Mouse (Mus musculus) brain, embryonic 18.5 days (tissue): ENCODE results near the gene Sp140.
"Not testable (repeated sequence)": the region's sequence is repeated elsewhere in the genome, so short reads cannot be mapped to it uniquely, and the experiment has no call there.

Experiments used
- DNase-seq: peaks from one replicate; pipeline ENCODE4 v3.0.0-alpha.2; 2012; ENCODE audit warnings: low read depth, low spot score

Gene Sp140

DNA sequence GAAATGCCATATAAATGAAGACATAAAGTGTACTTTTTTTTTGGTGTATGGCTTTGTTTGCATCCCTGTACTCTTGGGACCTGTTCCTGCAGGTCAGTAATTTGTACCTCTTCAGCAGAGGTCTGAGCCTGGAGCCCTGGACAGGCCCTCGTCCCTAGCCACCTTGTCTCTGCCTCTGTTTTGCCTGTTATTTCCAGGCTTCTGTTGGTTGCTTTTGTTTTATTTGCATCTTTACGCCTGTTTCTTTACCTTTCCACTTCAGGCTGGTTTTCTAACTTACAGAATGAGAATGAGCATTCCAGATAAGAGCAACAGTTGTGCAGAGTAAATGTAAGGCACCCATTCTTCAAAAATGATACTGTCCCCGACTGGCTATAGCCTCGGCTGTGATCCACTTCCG lies at the start of gene Sp140:
Sp140 (plus strand) TSS at position 301 of the 400 bp plus-strand sequence.
- DNase-seq: not testable (repeated sequence)

DNA sequence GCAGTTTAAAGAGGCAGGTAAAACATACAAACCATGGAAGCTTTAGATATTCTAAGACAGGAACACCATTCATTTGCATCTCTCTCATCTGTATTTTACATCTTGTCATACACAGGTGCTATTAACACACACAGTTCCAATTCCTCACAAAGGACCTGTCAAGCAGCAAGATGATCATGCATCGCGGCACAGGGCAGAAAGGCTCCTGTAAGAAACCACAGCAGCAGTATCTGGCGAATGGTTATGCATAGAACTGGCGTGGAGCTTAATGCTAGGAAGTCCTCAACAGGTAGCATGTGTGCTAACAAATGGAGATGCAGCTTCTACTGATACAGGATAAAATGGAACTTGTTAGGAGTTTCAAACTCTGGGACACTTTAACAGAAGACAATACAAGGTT lies 44.9 kb upstream of the Sp140 start:
- DNase-seq: not testable (repeated sequence)

DNA sequence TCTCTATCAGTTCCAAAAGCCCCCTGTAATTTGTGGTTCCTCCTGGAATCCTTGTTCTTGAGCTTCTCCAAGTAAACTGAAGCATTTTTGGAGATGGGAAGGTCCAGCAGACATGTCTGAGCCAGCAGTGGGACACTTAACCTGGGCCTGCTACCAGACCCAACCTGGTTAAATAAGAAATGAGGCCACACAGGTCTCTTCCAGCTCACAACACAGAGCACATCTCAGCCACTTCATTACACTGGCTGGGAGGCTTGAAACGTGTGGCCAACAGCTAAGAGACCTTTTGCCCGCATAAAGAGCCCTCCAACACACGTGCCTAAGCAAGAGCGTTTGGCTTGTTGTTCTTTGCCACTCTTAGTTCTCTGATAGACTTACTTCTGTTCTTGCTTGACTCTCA lies 26.6 kb upstream of the Sp140 start:
- not testable (repeated sequence) for DNase-seq

- not testable (repeated sequence) for DNase-seq
Observed at GRCm38 (mm10) chr1:85575376-85575775, 24.8 kb upstream of the Sp140 start, which contains the start of gene G530012D18Rik. Gene G530012D18Rik (plus strand): TSS chr1:85575676.

DNA sequence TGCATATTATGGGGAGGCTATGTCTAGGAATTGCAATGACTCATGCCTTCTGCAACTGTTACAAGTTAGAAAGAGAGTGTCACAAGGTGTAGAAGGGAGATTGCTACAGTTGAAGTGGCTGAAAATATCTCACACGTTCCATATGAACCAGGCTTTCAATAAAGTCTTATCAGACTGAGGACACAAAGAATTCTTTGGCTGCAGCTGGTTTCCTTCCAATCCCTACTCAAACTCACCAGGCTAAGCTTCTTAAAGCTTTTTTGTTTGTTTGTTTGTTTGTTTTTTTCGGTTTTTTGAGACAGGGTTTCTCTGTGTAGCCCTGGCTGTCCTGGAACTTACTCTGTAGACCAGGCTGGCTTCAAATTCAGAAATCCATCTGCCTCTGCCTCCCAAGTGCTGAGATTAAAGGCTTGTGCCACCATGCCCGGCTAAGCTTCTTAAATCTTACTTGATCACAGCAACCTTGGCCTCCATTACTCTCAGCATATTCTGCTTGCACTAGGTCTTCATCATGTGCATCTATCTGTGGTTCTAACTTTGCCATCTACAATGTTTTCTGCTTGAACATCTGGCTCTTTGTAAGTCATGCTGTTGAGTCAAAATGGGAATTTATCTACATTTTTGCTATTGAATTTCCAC lies 21.7 kb upstream of the Sp140 start:
- not testable (repeated sequence) for DNase-seq

DNA sequence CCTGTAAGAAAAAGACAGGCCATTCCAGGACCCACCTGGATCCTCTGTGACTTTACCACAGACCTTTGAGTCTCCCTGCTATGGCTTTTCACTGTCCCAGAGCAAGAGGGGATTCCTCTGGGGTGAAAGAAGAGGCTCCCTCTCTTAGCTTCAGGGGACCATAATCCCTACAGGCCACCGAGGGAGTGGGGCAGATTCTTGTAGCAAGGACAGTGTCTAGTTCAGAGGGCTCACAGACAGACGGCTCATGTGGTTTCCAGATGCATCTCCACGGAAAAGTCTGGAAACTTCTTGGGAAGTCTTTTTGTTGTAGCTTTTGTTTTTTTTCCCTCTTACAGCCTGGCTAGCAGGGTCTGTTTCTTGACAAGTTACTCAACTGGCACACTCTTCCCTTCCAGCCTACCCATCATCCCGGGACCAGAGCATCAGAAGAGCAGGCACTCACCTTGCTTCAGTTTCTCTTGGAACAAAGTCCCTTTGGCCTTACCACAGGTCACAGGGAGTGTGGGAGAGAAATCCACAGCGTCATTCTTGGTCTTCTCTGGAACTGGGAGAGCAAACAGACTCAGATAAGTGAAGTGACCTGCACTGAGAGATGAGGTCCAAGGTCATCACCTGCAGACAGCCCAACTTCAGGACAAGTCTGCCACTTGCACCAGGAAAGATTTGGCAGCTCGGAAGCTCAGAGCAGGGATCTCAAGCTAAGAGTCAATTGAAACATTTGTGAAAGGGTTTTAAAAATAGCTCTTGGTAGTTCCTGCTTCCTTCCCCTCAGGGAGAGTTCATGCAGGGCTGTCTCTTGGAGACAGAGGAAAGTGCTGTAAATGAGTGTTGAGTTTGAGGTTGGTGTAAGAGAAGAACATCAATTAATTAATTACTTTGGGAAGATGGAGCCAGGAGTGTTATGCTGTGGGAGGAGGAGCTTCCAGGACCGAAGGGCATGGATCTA lies 20.7 kb upstream of the Sp140 start:
- not testable (repeated sequence) for DNase-seq

DNA sequence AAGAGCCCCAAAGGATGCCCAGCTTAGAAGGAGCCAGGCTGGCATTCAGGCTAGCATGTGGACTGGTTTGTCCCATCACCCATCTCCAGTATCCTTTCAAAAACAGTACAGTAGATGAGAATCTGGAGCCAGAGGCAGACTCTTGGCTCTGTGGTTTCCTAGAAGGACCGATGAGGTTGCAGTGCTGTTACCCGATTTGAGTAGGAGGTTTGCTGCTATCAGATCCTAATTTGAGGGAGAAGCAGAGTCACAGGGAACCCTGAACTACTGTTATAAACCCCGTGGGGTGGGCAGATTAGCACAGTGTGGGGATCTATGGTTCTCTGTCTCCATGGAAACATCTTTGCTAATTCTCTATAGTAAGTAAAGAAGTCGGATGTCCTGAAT lies 20.0 kb upstream of the Sp140 start:
- not testable (repeated sequence) for DNase-seq

DNA sequence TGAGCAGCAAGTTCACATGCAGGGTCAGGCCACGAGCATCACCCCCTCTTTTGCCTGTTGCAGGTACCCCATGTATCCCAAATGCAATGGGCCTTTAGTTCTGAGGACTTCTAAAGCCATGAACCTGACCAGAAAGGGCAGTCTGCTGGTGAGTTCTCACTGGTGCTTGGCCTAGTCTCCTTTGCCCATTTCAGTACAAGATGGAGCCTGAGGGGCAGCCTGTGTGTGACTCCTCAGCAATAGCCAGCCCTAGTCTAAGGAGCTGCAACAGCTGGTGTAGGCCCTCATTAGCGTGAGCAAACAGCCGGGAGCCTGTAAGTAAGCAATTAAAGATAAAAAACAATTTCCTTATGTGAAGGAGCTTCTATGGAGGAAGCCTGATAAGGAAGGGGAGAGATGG lies 19.6 kb upstream of the Sp140 start:
- DNase-seq: not testable (repeated sequence)

DNA sequence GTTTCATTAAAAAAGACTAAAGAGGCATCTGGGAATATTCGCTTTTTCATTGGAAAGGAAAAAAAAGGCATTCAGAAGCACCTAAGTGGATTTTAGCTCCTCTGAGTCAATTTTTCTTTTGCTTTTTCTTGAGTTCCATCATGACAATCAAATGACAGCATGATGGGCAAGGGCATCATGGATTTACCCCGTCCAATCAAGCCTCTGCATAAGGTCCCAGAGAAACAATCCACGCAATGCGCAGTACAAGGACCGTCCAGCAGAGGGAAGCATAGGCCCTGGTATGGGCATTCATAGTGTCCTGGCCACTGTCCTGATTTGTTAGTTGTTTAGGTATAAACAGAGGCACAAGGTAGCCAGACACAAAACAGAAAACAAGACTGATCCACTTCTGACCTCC lies 18.7 kb upstream of the Sp140 start:
- not testable (repeated sequence) for DNase-seq

GRCm38 (mm10) chr1:85588697-85589096 lies 11.5 kb upstream of the Sp140 start:
- not testable (repeated sequence) for DNase-seq

GRCm38 (mm10) chr1:85592526-85592925 lies 7.7 kb upstream of the Sp140 start:
- DNase-seq: not testable (repeated sequence)

DNA sequence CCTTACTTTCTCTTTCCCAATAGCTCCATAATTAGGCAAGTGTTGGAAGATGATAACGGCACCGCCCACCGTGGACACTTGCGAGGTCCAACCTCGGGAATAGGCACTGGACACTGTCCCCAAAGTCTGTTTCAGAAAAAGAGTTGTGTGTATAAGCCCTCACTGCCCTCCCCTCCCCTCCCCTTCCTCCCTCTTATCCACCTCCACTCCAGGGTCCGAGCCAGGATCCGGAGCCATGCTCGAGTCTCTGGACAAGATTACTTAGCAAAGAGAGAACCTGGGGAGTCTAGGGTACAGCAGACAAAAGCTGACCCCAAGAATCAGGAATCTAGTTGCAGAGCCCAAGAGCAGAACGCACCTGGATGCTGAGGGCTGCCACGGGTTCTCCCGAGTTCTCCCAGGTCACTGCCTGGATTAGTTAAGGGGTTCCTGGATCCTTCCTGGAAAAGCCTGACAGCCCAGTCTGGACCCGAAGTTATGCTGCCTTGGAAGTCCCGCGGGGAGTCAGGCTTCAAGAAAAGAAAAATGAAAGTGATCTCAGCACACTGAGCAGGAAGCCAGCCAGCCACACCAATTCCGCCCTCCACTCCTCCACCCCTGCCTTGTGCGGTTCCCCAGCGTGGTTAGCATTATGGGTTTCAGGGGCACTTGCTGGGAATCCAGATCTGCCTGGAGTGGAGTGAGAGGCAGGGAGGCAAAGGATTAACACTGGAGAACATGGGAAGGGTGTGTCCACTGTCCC lies 1.7 kb upstream of the Sp140 start, which contains the start of gene Sp110:
Sp110 (minus strand) TSS at position 547 of the 742 bp plus-strand sequence.
- DNase-seq: not testable (repeated sequence)

DNA sequence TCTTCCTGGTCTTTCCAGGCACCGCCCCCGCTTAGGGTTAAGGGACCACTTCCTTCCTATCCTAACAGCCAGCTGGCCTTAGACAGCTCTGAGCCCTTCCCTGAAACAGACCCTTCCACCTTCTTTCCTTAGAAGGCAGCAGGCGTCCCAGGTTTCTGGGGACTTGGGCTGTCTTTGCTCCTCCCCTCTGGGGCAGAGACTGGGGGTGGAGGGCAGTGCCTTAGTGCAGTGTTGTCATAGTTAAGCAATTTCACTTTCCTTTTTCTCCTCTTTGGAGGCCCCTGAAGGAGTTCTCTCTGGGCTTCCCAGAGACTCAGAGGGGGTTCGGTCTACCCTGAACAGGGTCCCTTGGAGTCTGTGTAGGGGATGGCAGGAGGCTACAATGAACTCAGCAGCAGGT lies 616 bp downstream of the Sp140 start:
- not testable (repeated sequence) for DNase-seq

DNA sequence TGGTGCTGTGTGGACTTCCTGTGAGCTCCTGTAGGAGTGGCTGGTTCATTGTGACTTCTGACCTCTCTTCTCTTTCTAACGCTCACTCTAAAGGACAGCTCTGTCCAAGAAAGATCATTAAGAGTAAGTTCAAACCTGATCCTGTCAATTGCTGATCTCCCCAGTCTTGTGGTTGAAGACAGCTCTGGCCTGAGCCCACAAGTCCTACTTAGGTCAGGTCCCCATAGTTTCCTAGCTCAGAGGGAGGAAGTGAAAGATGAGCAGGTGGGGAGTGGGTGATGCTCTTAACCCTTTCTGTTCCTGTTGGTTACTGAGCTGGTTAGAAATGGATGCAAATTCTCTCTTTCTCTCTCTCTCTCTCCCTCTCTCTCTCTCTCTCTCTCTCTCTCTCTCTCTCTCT lies 4.2 kb downstream of the Sp140 start:
- not testable (repeated sequence) for DNase-seq

DNA sequence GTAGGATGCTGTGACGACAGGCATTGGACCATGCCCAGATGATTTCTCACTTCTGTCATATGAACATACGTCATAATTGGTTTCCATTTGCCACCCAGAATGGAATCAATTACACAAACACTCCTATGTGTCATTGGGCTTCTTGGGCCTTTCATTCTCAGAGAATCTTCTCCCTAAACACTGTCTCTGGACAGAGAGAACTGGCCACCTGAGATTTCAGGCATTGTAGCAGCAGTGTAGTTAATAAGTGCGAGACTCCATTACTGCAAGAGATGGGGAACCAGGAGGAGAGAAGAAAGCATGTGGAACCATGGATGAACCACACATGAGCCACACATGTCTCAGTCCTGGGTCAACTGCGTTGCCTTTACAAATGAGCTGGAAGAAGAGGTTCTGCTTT lies 8.2 kb downstream of the Sp140 start:
- DNase-seq: not testable (repeated sequence)

DNA sequence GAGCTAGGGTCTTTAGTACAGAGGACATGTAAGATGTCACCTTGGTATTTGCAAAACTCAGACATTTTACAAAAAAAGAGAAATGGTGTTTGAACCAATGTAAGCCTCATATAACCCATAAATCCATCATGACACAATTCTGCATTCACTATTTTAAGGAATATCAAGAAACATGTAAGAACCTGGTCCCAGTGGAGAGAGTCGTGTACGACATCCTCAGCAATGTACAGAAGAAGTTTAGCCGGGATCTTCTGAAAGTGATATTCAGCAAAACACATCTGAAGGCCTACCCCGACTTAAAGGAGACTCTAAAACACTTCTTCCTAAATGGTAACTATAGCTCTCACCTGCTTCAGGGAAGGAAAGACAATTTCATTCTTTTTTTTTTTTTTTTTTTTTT lies 10.4 kb downstream of the Sp140 start:
- not testable (repeated sequence) for DNase-seq

DNA sequence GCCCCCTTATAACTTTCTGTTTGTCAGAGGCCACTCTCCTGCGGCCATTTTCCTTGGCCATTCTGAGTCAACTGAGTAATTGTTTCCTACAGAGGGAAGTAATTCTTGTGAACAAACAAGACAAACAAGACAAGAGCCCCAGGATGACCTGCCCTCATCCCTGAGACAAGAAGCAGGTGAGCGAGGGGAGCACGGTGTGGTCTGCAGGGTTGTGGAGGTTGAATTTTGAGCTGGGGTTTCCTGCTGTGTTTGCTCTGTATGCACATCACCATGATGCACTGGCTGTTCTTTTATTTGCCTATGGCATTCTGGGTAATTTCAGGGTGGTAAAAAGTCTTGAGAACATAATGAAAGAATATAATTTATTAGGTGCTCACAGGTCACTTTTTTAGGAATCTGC lies 14.9 kb downstream of the Sp140 start:
- DNase-seq: not testable (repeated sequence)

GRCm38 (mm10) chr1:85615819-85616218 lies 15.6 kb downstream of the Sp140 start:
- DNase-seq: not testable (repeated sequence)

DNA sequence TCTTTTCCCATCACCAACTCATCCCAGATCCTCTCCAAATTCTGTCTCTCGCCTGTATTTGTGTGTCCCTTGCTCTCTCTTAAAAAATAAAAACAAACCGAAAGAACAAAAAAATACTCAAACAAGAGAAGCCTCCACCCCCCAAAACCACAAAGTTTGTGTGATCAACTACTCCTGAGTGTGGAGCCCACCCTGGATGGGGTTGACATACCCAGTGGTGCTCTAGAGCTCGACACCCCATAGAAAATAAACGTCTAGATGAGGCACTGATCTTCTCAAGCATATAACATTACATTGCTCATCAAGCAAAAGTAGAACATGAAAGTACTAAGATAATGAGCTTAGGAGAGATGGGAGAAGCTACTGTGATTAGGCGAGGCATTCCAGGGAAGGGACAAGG lies 17.0 kb downstream of the Sp140 start:
- DNase-seq: not testable (repeated sequence)

- not testable (repeated sequence) for DNase-seq
Observed at GRCm38 (mm10) chr1:85618689-85619088, 18.5 kb downstream of the Sp140 start.

DNA sequence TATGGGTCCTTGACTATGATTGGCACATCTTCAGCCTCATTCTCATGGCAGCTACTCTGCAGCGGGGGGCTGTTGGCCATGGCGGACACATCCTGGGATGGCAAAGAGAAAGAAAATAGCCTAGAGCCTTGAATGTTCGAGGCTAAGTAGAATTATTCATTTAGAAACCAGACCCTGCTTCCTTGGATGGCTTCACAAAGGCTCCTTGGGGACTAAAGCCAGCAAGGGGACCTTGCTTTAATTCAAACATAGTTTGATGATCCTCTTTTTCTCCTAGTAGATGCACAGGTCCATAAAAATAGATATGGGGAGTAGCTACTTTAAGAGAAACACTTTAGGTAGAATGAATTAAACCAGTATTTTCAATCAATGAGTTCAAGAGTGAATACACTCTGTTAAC lies 36.8 kb downstream of the Sp140 start:
- DNase-seq: not testable (repeated sequence)

- not testable (repeated sequence) for DNase-seq
Observed at GRCm38 (mm10) chr1:85638144-85638543, 38.0 kb downstream of the Sp140 start.
